Mouse (Mus musculus): ENCODE measurements around the gene Itga11.

GRCm38 (mm10) chr9:62765346-62765745 lies 87.7 kb downstream of the Itga11 start:
- TF ChIP-seq CTCF (IDR thresholded peaks at IDR 0.05; ENCODE audit: borderline replicate concordance, control insufficient read depth, extremely low read depth, insufficient read depth, low read length, poor library complexity) = no peak
- TF ChIP-seq POLR2A (IDR thresholded peaks at IDR 0.05; ENCODE audit: control insufficient read depth, extremely low read depth, insufficient read depth, low read length, poor library complexity) = no peak

Data from thymus, adult 2 months (tissue).